Mouse (Mus musculus): ENCODE data around the gene Wdr90. TPM values are rescaled to one million over a fixed set of nuclear protein-coding genes. Genes with fewer than 3 reads are reported as not detected.

Wdr90 gene
- total RNA-seq, 2 experiments from 2014 or later: 34.9 to 36.8 TPM

DNA sequence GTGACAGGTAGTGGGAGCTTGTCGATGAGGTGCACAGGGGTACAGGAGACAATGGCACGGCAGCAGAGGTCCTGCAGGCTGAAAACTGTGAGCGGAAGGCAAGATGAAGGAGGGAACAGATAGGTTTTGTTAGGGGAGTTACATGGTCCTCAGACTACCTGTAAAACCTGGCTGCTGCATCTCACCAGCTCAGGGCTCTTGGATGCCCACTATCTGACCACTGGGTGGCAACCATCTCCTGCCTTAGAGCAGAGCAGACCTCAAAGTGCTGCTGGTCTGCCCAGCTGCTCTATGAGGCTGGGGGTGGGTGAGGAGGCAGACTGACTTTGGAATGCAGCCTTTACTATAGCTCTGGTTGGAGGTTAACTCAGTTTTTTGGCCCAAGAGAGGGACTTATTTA lies 22.5 kb upstream of the Wdr90 start:
- Histone ChIP-seq H3K4me3 (no peak overlapping the region), H3K27ac (no peak overlapping the region)
- TF ChIP-seq CTCF (IDR thresholded peaks at IDR 0.05): peak; percentile 31
- intact Hi-C loops (cut with DNase I): no loop called here
- no peak for DNase-seq (ENCODE audit: extremely low spot score in 1 of 2, low spot score in 2 of 2)

DNA sequence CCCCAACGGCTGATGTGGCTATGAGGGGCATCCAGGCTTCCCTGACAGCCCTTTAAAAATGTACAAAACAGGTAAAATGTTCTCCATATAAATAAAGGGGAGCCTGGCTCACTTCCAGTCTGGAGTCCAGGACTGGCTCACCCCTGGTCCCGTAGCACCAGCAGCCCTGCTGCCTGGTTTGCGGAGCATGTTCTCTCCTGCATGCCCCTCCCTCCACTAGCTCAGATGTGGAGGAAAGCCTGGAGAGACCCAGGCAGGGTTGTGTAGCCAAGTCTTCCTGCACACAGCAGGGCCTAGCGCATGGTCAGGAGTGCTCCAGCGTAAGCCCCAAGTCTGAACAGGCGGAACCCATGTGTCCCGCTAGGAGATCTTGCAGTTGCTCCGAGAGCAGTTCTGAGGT lies 22.0 kb upstream of the Wdr90 start:
- Histone ChIP-seq H3K27ac (no peak overlapping the region), H3K4me3 (no peak overlapping the region)
- intact Hi-C loops (cut with DNase I): no loop called here
- no peak for DNase-seq (ENCODE audit: extremely low spot score in 1 of 2, low spot score in 2 of 2)
- TF ChIP-seq CTCF (IDR thresholded peaks at IDR 0.05): no peak

DNA sequence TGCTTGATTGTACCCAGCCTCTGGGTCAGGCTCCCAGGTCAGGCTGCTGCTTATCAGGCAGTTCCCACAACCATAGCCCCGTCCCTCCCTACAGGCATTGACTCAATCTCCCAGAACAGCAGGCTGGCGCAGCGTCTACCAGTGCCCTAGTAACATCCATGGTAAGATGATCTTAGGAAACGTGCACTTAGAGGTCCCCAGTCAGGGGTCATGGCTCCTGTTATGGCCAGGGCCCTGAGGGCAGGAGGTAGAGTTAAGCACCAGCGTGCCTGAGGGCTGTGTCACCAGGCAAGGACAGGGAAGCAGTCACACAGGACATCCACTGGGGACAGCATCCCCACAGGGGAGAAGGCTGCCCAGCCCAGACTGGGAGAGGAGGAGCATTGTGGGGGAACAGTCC lies 21.0 kb upstream of the Wdr90 start:
- no peak overlapping the region for H3K4me3 ChIP-seq
- intact Hi-C loops (cut with DNase I): no loop called here
- no peak overlapping the region for H3K27ac ChIP-seq
- no peak for DNase-seq (ENCODE audit: extremely low spot score in 1 of 2, low spot score in 2 of 2)
- no peak; the same call in none of the 2 replicates for TF ChIP-seq CTCF (IDR thresholded peaks at IDR 0.05)

DNA sequence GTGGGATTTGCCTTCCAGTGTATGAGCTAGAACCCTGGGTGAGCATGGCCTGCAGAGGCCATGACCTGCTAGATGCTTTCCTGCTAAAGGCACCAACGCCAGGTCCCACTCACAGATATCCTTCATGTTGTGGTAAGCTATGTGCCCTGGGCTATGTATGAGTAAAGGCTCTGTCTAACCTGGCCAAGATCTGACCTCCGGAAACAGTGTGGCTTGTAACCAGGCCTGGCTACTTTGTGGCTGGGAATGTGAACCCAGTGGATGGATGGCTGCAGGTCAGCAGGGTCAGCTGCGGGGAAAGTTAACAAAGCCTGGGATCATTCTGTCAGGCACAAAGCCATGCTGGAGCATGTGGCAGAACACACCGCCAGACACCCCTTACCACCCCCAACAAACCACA lies 20.4 kb upstream of the Wdr90 start:
- Histone ChIP-seq H3K27ac (no peak overlapping the region), H3K4me3 (no peak overlapping the region)
- intact Hi-C loops (cut with DNase I): no loop called here
- DNase-seq (ENCODE audit: extremely low spot score in 1 of 2, low spot score in 2 of 2): no peak
- TF ChIP-seq CTCF (IDR thresholded peaks at IDR 0.05): no peak

DNA sequence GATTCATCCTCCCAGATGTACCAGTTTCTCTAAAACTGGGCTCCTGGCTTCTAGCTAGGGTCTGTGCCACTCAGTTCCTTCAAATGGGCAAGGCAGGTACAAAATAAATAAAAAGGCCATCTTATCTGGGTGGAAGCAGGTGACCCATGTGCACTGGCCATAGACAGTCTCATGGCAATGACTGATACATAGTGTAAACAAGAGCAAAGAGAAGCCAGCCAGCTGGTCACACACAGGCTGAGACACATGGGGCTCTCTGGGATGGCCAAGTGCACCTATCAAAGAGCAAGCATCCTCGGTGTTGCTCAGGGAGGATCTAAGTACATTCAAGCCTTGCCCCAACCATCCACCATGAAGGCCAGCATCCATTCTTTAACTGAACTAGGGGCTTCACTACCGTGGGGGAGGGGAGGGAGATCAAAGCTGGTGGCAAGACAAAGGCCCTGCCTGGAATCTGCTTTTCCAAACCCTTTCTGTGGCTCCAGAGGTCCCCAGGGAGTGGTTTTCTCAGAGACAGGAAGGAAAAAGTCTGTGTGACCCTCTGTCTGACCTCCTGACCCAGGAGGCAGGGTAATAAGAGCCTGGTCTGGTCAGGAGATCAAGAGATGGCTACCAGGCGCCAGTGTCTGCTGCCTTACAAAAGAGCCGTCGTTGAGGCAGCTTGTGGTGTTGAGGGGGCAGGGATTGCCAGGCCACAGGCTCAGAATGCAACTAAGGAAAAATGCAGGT lies 19.8 kb upstream of the Wdr90 start:
- no peak overlapping the region for H3K27ac ChIP-seq
- DNase-seq (ENCODE audit: extremely low spot score in 1 of 2, low spot score in 2 of 2): no peak
- no peak overlapping the region for H3K4me3 ChIP-seq
- no peak for TF ChIP-seq CTCF (IDR thresholded peaks at IDR 0.05)
- intact Hi-C loops (cut with DNase I): no loop called here

DNA sequence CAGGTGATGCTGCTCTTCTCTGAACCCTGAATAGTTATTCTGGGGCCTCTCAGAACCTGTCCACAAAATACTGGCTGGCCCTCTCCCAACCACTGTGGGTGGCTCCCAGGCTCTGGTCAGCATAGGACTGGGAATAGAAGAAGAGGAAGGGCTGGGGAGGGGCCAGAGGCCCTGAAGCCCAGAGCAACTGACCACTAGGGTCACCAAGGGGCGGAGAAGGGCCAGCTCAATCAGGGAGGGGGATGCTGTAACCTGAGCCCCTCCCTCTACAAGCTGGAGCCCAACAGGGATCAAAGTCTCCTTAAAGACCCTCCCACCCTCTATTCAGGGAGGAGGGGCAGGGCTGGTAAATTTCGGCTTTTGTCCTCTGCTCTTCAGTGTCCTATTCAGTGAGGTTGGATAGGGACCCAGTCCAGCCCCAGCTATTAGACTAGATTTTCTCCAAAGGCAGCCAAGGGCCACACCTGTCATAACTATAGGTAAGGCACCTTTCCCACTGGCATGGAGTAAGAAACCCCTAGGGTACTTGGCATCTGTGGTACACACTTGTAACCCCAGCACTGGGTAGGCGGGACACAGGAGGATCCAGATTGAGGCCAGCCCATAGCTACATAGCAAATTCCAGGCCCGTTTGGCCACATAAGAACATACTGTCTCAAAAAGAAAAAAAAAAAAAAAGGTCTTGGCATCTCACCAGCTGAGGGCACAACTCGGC lies 19.1 kb upstream of the Wdr90 start, which contains the start of gene Wfikkn1:
Wfikkn1 (minus strand) TSS at position 663 of the 715 bp plus-strand sequence.
- DNase-seq (ENCODE audit: extremely low spot score in 1 of 2, low spot score in 2 of 2): no peak
- intact Hi-C loops (cut with DNase I): no loop called here
- H3K27ac ChIP-seq: 0 out of 2 replicates have a peak within 1 kb of the TSS, but pooled peaks have one; percentile 11
- H3K4me3 ChIP-seq: no peak within 1 kb of the TSS
- TF ChIP-seq CTCF (IDR thresholded peaks at IDR 0.05): no peak

DNA sequence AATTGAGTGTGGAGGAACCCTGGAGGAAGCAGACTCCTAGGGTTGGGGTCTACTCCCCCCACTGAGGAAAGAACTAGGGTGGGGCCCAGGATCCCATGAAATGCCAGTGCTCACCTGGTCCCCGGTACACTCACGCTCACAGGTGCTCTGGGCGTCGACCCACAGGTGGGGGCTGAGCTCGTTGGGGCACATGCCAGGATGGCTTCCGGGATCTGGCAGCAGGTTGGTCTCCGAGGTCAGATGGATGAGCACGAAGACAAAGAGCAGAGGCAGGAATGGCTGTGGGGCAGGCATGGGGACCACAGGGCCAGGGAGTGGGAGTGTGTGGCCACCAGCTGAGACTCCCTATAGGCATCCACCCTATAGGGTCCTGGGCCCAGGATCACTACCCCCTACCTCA lies 18.4 kb upstream of the Wdr90 start:
- intact Hi-C loops (cut with DNase I): loop anchor here (5.0 kb wide), 1 partner anchor 38 kb away; the partner anchor contains the start of gene Rab40c
- DNase-seq (ENCODE audit: extremely low spot score in 1 of 2, low spot score in 2 of 2): no peak
- TF ChIP-seq CTCF (IDR thresholded peaks at IDR 0.05): no peak
- Histone ChIP-seq H3K27ac (no peak overlapping the region), H3K4me3 (no peak overlapping the region)

DNA sequence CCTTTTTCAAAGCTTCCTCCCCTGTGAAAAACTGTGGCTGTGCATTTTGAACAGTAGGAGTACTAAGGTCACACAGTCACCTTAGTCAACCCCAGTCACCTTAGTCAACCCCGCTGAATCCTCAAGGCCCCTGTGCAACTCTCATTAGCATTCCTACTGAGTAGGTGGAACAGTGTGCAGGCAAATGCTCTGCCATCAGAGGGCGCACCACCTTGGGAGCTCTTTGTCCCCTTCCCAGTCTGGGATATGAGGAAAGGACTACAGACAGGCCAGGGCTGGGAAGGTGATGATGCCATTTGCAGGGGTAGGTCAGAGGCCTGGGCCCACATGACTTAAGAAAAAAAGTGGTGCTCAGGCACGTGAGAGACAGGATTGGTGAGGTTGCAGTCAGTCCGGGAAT lies 18.0 kb upstream of the Wdr90 start:
- TF ChIP-seq CTCF (IDR thresholded peaks at IDR 0.05): peak; percentile 60
- no peak overlapping the region for H3K27ac ChIP-seq
- DNase-seq (ENCODE audit: extremely low spot score in 1 of 2, low spot score in 2 of 2): peak in 1 of 2 experiments; percentile 55
- no peak overlapping the region for H3K4me3 ChIP-seq
- intact Hi-C loops (cut with DNase I): loop anchor here (5.0 kb wide), 1 partner anchor 38 kb away; the partner anchor contains the start of gene Rab40c

DNA sequence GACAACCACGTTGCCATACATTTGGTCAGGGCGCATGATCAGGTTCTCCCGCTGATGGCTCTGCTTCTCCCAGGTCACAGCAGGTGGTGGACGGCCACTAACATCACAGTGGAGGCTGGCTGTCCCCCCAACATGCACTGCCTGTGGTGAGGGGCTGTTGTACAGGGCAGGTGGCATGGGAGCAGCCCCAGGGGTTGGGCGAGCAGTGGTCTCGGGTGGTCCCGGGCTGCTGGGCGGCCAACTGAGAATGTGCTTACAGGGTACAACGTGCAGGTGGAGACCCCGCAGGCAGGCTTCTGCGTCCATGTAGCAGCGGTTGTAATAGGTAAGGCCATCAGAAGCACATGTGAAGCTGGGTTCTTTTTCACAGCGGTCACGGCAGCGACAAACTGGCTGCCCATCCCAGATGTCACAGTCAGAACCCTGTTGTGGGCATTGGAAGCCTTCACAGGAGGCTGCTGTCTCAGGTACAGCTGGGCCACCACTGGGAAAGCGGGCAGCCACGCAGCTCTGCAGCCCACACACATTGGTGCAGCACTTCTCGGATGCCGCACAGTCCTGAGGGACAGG lies 17.4 kb upstream of the Wdr90 start:
- no peak for TF ChIP-seq CTCF (IDR thresholded peaks at IDR 0.05)
- intact Hi-C loops (cut with DNase I): loop anchor here (5.0 kb wide), 1 partner anchor 39 kb away; the partner anchor contains the start of gene Rab40c
- peak in 1 of 2 experiments; percentile 24 for DNase-seq (ENCODE audit: extremely low spot score in 1 of 2, low spot score in 2 of 2)
- Histone ChIP-seq H3K27ac (no peak overlapping the region), H3K4me3 (no peak overlapping the region)

DNA sequence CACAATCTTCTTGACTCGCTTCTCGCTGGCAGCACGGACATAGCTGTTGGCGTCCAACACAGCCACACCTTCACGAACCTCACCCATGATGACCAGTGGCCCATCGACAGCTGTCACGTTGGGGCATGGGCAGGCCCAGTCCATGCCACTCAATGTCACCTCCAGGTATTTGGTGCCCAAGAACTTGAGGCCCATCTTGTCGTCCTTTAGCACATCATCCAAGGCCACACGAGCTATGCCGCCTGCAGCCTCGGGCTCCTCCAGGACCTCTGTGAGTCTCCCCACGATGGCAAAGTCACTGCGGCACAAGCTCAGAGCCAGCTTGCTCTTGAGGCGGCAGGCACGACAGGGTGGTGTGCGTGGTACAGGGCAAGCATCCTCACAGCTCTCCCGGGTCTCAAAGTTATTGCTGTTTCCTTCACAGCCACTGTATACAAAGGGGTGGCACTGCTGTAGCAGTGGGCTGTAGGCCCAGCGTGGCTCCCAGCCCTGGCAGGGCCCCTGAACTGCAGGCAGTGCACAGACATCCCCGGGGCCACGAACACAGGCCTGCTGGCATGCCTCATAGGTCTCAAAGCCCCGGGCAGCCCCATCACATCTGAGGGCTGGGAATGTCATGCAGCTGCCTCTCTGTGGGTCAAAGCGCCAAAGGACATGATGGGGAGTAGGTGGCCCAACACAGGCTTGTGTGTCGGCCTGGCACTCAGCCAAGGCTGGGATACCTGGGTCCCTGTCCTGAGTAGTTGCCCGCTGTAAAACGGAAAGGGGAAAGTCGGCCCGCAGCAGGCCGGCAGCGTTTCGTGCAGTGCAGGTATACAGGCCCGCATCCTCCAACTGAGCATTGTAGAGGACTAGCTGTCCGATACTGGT lies 16.7 kb upstream of the Wdr90 start:
- no peak for DNase-seq (ENCODE audit: extremely low spot score in 1 of 2, low spot score in 2 of 2)
- Histone ChIP-seq H3K27ac (no peak overlapping the region), H3K4me3 (no peak overlapping the region)
- intact Hi-C loops (cut with DNase I): loop anchor here (5.0 kb wide), 1 partner anchor 39 kb away; the partner anchor contains the start of gene Rab40c
- TF ChIP-seq CTCF (IDR thresholded peaks at IDR 0.05): no peak

DNA sequence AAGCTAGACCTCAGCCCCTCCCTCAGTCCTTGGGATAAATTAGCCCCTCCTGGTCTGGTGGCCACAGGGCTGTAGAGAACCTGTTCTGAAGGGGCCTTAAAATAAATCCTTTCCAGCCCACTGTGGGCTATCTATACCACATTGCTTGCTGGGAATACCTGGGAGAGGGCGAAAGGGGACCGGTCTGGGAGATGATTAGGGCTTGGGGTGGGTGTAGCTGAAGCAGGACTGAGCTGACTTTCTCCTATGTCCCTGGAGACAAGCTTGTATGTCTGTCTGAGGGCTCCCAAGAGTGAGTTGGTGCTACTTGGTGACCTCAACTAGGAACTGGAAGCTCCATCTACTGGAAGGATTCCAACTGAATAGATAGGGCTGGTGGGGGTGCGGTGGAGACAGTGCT lies 15.7 kb upstream of the Wdr90 start:
- no peak for DNase-seq (ENCODE audit: extremely low spot score in 1 of 2, low spot score in 2 of 2)
- no peak overlapping the region; the same call in 1 of the 2 replicates for H3K4me3 ChIP-seq
- H3K27ac ChIP-seq: no peak overlapping the region
- no peak for TF ChIP-seq CTCF (IDR thresholded peaks at IDR 0.05)
- intact Hi-C loops (cut with DNase I): loop anchor here (5.0 kb wide), 1 partner anchor 40 kb away; the partner anchor contains the start of gene Rab40c

All from left cerebral cortex, adult 2 months (tissue).